Mouse (Mus musculus): ENCODE measurements around the gene Mmp19.

Mmp19 gene

DNA sequence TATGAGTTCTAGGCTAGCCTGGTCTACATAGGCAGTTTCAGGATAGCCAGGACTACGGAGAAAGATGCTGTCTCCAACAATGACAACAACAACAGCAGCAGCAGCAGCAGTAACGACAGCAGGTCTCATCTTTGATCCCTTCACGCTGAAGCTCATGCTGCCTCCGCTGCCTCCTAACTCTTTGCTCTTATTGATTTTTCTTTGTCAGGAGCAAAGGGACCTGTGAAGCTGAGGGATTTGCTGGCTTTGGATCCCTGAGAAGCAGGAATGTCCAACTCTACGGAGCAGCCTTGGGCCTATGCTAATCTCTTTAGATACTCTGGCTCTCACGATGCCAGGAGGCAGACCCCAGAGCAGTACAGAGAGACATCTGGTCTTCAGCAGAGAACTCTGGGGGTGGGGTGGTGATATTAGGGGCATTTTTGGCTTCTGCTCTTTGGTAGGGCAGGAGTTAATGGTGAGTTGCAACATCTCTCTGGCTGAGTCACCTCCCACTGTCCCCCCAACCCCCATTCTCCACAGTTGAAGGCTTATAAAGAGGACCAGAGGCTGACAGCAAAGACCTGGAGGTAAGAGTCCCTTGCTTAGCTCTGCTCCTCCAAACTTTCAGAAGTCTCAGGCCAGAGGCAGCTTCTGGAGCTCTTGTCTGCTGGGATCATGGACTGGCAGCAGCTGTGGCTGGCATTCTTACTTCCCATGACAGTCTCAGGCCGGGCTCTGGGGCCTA is at the start of gene Mmp19:
TSS of gene Mmp19 (plus strand) at position 513 of the 727 bp plus-strand sequence.
- DNase-seq (ENCODE audit: low spot score in 2 of 2), result no peak

DNA sequence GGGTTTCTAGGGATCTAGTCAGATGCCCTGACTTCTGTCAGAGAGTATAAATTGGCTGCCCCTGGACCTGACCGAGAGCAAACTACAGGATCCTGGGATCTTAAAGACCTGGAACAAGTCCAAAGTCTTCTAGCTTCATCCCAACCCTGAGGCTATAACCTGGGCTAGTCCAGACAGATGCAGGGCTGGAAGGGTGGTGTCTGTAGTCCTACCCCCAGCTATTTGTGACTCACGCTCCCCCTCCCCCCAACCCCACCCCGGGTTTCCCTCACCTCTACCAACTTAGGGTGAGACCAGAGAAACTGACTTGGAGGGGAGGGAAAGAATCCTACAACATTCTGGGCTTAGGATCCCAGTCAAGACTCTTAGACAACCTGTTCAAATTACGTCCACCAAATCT is 48.1 kb upstream of the Mmp19 start:
- DNase-seq (ENCODE audit: low spot score in 2 of 2), result no peak

DNA sequence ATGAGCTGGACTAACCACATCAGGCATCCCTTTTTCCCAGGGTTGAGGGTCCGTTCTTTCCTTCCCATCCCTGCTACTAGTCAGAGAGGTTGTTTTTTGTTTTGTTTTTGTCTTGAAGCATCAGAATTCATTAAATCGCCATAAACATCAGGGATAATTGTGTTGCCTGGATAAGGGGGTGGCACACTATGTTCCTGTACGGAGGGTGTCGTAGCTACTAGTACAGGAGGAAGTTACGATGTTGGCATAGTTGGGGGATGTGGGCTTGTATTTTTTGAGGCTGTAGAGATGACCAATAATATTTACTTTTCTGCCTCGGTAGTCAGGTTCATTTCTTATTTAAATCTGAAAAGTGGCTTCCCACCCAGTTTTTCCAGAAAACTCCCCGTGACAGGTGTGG is 47.5 kb upstream of the Mmp19 start:
- no peak for DNase-seq (ENCODE audit: low spot score in 2 of 2)

DNA sequence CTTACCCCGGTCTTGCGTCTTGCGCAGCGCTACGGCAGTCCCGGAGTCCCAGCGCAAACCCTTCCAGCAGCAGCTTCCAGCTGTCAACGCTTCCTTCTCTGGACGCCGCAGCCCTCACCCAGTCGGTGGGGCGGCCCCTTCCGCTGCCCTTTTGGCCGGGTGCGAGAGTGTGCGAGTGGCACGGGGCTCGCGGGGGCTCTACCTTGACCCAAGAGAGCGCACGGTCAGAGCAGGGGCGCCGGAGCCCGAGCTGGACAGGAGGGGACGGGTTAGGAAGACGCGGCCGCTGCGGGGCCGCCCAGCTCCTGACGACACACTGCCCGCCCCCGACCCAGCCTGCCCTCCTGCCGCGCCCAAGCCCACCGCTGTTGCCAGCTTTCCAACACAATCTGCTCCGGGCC is 46.9 kb upstream of the Mmp19 start:
- peak in 1 of 2 experiments; percentile 37 for DNase-seq (ENCODE audit: low spot score in 2 of 2)

DNA sequence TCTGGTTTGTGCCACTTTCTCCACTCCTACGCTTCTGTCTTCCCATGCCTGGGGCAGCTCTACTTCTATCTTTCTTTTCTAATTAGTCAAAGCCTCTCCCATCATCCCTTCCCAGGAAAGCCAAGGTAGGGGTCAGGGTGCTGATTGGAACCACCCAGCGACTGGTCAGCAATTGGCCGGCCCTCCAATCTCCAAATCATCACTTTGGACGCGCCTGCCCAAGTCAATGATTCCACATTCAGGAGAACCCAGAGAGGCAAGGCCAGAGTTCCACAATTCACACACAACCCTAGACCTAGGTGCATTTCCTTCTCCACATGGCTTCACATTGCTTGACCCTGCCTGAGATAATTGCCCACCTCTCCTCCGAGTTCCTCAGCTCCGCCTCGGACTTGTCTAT is 46.5 kb upstream of the Mmp19 start:
- DNase-seq (ENCODE audit: low spot score in 2 of 2), result no peak

DNA sequence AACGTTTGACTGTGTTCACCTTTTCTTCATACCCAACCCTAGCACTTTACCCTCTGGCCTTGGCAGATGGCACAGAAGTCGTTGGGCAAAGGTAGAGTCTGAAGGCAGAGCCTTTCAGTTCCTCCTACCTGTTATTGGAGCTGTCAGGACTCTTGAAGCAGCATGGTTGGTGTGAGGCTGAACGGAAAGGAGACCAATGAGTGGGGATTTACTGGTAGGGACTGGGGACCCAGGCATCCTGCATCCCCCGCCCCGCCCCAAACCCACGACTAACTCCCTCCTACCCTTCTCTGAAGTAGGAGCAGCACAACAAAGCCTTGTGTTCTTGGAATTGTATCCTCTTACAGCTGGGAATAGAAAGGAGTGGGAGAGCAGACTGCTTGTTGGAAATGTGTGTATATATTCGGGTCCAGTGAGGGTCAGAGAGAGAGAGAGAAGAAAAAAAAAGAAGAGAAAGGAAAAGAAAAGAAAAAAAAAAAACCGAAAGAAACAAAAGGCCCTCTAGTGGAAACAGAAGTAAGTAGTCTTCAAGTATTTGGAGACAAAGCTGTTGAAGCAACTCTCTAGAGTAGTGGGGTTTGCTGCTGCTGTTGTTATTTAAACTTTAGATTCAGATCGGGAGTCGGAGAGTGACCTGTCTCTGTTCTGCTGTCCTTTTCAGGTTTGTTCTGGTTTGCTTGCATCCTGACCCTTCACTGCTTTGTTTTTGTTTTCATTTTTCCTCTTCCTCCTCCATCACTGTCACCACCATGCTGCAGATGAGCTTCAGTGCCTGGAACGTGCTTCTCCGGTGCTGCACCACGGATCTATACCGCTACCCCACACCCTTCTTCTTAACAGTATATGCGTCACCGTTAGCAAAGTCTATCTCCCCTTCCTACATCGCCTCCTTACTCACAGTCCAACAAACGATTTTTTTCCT is 45.8 kb upstream of the Mmp19 start, which contains the start of gene Dgka:
TSS of gene Dgka (minus strand) at position 176 of the 922 bp plus-strand sequence.
- no peak for DNase-seq (ENCODE audit: low spot score in 2 of 2)

DNA sequence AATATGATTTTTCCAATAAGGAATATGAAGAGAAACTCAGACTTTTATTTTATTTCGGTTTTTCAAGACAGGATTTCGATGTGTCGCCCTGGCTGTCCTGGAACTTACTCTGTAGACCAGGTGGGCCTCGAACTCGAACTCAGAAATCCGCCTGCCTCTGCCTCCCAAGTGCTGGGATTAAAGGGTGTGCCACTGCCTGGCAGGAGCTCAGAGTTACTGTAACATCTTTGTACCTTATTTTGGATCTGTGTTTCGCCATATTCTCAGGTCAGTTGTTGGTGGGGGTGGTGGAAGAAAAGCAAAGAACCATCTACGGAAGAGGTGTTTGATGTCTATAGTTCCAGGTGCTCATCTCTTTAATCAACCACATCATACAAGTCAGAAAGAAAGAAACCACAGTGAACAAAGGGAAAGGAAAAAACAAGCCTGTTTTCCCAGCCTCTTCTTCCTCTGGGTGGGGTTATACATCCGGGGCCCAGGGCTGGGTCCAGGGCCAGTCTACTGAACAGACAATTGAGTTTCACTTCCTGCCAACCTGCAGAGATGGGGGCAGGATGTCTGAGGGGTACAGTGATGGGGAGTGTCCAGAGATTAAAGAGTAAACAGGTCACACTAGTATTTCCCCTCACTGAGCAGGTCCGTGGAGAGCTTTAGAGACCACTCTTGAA is 44.6 kb upstream of the Mmp19 start:
- DNase-seq (ENCODE audit: low spot score in 2 of 2), result no peak

DNA sequence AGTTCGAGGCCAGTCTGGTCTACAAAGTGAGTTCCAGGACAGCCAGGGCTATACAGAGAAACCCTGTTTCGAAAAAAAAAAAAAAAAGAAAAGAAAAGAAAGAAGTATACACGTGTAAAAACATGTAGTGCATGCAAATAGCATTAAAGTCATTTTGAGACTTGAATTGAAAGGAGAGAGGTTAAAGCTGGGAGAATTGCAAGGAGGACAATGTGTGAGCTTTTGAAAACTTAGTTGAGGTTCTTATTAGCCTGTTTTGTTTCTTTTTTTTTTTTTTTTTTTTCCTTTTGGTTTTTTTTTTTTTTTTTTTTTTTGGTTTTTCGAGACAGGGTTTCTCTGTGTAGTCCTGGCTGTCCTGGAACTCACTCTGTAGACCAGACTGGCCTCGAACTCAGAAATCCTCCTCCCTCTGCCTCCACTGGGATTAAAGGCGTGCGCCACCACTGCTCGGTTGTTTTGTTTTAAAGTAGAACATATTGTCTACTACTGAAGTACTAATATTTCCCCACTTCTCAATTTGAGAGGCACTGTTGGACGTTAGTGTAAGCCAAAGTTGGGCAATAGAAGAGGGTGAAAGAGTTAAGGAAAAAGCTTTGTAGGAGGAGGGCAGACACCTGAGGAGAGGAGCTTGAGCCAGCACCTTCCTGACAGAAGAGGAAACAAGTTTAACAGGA is 43.6 kb upstream of the Mmp19 start:
- DNase-seq (ENCODE audit: low spot score in 2 of 2), result no peak

DNA sequence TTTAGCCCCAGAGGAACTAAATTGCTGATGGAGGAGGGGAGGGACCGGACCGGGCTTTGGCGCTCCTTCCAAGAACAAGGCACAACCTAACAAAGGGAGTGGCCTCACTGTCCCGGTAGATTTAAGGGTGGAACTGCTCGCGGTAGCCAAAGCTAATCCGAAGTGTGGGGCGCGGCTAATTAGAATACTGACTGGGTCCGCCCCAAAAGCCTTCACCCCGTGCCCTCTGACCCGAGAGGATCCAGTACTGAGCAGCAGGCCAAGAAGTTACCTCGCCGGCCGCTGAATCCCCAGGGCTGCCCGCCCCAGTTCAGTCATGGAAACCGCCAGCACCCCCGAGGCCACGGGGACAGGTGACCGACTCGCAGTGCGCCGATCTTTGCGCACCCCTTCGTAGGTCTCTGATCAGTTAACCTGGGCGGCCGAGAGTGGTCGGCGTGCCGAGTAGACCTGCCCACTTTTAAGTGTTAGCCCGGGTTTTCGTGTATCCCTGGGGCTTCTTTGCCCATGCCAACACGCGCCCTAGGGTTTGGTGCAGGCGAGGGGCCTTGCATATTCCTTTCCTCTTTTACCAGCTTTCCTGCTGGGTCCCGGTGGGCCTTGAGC is 43.0 kb upstream of the Mmp19 start, which contains the start of gene Pym1:
TSS of gene Pym1 (plus strand) at position 244 of the 606 bp plus-strand sequence.
- peak; percentile 48 to 53 for DNase-seq (ENCODE audit: low spot score in 2 of 2)

DNA sequence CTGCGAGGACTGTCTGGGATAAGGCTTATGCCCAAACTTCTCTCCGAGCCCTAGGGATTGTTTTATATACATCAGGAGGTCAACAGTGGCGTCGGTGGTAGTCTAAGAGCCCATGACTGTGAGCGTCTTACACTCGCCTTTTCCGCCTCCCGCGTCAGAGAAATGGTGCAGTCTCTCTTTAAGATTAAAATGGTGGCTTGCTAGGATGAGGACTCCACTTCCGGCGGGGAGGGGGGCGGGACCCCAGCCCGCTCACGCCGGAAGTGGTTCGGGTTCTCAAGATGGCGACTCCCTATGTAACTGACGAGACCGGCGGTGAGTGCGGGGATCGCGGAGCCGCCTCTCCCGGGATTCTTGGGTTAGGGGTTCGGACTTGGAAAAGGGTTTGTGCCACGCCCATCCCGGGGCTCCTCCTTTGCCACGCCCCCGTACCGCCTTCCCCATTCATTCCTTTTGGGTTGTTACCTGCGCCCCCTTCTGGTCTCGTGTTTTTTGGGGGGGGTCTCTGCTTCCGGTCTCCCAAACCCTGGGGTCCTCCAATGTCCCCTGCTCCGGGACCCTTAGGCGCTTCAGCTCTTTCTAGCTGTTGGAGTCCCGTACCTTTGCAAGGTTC is 42.4 kb upstream of the Mmp19 start:
- DNase-seq (ENCODE audit: low spot score in 2 of 2), result peak; percentile 70 to 77

DNA sequence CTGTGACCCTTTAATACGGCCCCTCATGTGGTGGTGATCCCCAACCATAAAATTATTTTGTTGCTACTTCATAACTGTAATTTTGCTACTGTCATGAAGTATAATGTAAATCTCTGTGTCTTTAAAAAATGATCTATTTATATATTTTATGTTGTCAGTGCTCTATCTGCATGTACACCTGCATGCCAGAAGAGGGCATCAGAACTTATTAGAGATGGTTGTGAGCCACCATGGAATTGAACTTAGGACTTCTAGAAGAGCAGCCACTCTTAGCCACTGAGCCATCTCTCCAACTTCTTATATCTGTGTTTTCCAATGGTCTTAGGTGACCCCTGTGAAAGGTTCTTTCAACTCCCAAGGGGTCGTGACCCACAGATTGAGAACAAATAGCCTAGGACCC is 17.8 kb upstream of the Mmp19 start:
- DNase-seq (ENCODE audit: low spot score in 2 of 2), result no peak

DNA sequence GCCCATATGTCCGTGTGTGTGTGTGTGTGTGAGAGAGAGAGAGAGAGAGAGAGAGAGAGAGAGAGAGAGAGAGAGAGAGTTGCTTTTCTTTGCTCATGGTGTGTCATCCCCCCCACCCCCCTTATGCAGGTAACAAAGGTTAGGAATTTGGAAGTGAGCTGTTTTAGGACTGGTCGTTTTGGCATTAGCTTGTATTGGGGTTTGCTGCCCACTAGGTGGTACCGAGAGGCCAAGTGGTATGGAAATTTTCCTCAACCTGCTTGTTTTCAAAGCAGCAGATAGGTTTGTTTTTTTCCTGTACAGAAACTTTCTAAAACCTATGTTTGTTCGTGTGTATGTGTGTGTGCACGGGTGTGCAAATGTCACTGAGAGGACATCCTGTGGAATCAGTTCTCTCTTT is 17.0 kb upstream of the Mmp19 start:
- no peak for DNase-seq (ENCODE audit: low spot score in 2 of 2)

DNA sequence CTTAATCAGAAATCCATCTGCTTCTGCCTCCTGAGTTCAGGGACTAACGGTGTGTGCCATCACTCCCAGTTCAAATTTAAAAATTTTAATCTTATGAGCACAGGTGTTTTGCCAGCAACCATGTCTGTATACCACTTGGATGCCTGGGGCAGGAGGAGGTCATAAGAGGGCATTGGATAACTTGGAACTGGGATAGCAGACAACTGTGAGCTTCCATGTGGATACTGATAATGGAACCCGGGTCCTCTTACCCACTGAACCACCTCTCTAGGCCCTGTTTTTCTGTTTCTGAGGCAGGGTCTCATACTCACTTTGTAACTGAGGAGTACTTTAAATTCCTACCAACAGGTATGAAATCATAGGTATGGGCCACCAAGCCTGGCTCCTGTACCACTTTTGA is 12.3 kb upstream of the Mmp19 start:
- no peak for DNase-seq (ENCODE audit: low spot score in 2 of 2)

DNA sequence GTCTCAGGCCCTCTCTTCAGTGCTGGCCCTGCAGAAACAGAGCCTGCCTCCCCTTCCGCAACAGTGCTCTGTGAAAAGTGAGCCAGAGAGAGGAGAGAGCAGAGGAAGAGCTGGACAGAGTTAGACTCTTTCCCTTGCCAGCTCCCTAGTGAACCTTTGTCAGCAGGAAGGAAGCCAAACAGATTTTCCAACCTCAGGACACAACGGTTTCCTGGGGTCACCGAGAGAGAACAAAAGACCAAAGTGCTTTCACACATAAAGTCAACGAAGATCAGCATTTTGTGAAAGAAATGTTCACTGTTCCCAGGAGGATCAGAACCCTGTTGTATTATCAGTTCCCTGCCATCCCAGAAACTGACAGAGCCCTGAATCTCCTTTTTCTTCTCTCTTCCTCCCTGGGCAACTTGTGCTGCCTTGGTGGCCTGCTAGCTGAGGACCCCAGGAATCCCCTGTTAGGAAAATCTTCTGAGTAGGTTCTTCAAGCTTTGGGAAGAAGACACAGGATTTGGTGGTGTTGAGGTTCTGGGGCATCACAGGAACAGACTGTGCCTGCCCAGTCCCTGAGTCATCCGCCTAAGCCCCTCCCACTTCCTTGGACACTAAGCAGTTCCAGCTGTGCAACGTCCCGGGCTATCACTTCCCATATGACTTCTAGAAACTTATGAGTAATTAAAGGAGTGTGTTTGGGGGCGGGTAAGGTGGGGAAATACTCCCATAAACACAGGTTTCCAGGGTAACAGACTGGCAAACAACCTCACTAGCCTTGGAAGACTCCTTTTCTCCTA is 11.5 kb upstream of the Mmp19 start:
- no peak for DNase-seq (ENCODE audit: low spot score in 2 of 2)

DNA sequence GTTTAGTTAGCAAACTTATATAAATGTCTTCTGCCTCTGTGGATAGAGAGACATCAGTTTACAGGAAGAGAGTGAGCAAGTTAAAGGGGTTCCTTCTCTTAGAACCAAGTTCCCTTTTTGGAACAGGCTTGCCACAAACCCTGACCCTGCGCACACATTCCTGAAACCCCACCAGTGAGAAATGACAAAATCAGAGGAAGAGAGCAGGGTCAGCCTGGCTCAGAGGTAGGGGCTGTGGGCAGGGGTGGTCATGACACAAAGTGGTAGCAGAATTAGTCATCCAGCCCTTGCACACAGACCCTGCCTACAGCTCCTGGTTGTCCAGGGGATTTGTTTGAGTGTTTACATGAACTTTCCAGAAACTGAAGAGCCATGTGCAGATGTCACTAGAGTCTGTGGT is 10.5 kb upstream of the Mmp19 start:
- DNase-seq (ENCODE audit: low spot score in 2 of 2), result no peak

DNA sequence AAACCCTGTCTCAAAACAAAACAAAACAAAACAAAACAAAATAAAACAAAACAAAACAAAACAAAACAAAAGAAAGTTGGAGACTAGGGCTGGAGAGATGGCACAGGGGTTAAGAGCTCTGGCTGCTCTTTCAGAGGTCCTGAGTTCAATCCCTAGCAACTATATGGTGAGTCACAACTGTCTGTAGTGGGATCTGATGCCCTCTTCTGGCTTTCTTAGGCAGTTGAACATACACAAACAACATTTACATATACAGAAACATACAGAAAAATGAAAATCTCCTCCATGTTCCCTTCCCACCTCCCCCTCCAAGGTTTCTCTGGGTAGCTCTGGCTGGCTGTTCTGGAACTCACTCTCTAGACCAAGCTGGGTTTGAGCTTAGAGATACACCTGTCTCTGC is 1.3 kb downstream of the Mmp19 start:
- no peak for DNase-seq (ENCODE audit: low spot score in 2 of 2)

DNA sequence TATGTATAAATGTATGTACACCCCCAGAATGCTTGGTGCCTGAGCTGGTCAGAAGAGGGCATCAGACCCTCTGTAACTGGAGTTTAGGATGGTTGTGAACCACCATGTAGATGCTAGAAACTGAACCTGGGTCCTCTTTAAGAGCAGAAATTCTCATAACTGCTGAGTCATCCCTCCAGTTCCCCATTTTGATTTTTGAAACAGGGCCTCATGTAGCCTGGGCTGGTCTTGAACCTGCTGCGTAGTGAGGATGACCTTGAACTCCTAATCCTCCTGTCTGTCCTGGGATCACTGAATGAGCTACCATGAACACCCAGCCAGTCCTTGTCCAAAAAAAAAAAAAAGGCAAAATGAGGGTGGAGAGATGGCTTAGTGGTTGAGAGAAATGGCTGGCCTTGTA is 2.5 kb downstream of the Mmp19 start:
- no peak for DNase-seq (ENCODE audit: low spot score in 2 of 2)

DNA sequence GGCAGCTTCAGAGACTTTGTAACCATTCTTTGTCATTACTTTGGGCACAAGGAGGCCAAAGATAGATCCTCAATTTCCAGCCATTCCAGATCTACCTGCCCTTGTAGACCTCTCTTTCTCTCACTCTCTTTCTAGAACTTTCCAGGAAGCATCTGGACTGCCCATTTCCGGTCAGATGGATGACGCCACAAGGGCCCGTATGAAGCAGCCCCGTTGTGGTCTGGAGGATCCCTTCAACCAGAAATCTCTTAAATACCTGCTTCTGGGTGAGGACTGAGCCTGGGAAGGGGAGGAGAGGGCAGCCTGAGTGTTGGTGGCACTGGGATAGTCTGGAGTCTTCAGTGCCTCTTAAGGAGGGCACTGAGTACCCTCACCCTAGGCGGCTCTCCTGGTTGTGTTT is 3.7 kb downstream of the Mmp19 start:
- DNase-seq (ENCODE audit: low spot score in 2 of 2), result no peak

DNA sequence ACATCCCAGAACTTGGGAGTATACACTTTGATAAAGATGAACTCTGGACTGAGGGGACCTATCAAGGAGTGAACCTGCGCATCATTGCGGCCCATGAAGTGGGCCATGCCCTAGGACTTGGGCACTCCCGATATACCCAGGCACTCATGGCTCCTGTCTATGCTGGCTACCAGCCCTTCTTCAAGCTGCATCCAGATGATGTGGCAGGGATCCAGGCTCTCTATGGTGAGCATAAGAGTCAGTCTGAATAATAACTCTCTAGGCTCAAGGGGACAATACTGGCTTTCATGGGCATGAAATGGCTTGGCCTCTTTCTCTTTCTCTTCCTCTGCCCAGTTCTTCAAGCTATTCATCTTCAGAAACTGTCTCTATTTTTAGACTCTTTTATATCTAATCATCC is 4.9 kb downstream of the Mmp19 start:
- no peak for DNase-seq (ENCODE audit: low spot score in 2 of 2)

DNA sequence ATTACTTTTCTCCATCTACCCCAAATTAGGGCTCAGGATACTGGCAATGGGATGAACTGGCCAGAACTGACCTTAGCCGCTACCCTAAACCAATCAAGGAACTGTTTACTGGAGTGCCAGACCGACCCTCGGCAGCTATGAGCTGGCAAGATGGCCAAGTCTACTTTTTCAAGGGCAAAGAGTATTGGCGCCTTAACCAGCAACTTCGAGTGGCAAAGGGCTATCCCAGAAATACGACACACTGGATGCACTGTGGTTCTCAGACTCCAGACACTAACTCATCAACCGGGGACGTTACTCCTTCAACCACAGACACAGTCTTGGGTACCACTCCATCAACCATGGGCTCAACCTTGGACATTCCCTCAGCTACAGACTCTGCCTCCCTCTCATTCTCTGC is 8.0 kb downstream of the Mmp19 start:
- DNase-seq (ENCODE audit: low spot score in 2 of 2), result no peak
